Mouse (Mus musculus) olfactory bulb, adult 2 months (tissue): ENCODE data around the gene Lrrc45.

Experiments used
- CTCF ChIP-seq: fragments of 200-500 bp; IDR thresholded peaks from 2 replicates; pipeline ENCODE4 v1.5.1; 2012; ENCODE audit warnings: low read depth, mild to moderate bottlenecking, low read length, moderate library complexity; ENCODE audit not compliant: insufficient read depth
- POLR2A ChIP-seq: fragments of 200-500 bp; IDR thresholded peaks from 2 replicates; pipeline ENCODE4 v1.6.1; 2012; ENCODE audit warnings: mild to moderate bottlenecking, low read depth, low read length, moderate library complexity; ENCODE audit not compliant: insufficient read depth

DNA sequence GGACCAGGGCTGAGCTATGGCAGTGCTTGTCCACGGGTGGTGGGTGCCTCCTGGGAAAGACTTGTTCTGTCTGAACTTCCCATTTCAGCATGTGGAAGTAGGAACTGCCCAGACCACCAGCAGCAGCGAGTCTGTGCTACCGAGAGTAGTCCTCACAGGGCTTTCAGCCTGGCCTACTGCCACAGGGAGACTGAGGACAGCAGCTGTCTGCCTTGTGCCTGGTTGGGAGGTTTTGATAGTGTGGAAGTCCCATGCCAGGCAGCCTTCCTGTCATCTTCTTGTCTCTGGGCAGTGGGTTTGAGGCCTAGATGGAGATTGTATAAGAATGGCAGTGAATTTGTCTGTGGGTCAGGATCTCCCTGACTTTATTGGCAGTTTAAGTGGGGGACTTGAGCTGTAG, 24.4 kb upstream of the Lrrc45 start:
- no peak for TF ChIP-seq CTCF
- TF ChIP-seq POLR2A: no peak
